Mouse (Mus musculus): ENCODE results near the gene Foxm1.

DNA sequence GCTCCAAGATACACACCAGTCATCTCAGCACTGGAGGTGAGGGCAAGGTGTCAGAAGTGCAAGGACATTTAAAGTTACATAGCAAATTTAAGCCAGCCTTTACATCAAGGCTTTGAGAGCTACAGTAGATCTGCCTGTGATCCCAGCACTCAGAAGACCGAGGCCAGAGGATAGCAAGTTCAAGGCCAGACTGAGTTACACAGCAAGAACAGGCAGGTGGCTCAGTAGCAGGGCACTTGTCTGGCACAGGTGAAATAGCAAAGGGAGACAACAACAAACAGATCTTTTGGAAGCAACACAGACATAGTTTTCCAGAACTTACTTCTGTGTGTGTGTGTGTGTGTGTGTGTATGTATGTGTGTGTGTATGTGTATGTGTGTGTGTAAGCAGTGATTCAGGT lies 55.3 kb downstream of the Foxm1 start:
- TF ChIP-seq GATA1 (IDR thresholded peaks at IDR 0.05; ENCODE audit: low read length), result no peak
- TF ChIP-seq TAL1 (IDR thresholded peaks at IDR 0.05; ENCODE audit: low read length), result no peak
